Mouse (Mus musculus) left cerebral cortex, adult 2 months (tissue): ENCODE results near the gene Aff3. TPM values are rescaled to one million over a fixed set of nuclear protein-coding genes. Genes with fewer than 3 reads are reported as not detected.

Source experiments
- DNase-seq, 2 experiments: peaks; one replicate each; pipeline ENCODE4 v3.0.0; 2021 to 2022; ENCODE audit warnings: low spot score in 2 of 2, mixed read lengths in 1 of 2; ENCODE audit errors: extremely low spot score in 1 of 2
- H3K27ac ChIP-seq: fragments of 200-600 bp; 2 replicates; pipeline ENCODE4 v1.8.1; 2022
- H3K4me3 ChIP-seq: fragments of 200-600 bp; 2 replicates; pipeline ENCODE4 v1.8.1; 2022
- CTCF ChIP-seq: fragments of 200-600 bp; IDR thresholded peaks from 2 replicates; pipeline ENCODE4 v1.8.1; 2022; ENCODE audit warnings: antibody characterized with exemption, mild to moderate bottlenecking, moderate library complexity
- intact Hi-C: fragments of 180-260 bp; cut with DNase I; formaldehyde crosslinking; loops from one replicate; pipeline ENCODE4 v1.15.1; 2025
- total RNA-seq, 2 experiments: library from RNA; stranded (reverse); gene quantifications; 2 replicates each; pipeline ENCODE4 v1.2.3; 2021

Aff3 gene
- total RNA-seq, 2 experiments from 2014 or later = 98.8 to 108 TPM

- intact Hi-C loops = no loop called here
- no peak overlapping the region for H3K27ac ChIP-seq
- no peak for DNase-seq
These were observed 256.5 kb downstream of the Aff3 start for GRCm38 (mm10) chr1:38408241-38408640.

GRCm38 (mm10) chr1:38403781-38404180, 261.0 kb downstream of the Aff3 start:
- H3K4me3 ChIP-seq = no peak overlapping the region
- no peak for TF ChIP-seq CTCF
- intact Hi-C loops = no loop called here

More at GRCm38 (mm10) chr1:38408241-38408640, 256.5 kb downstream of the Aff3 start:
- no peak for TF ChIP-seq CTCF
- H3K4me3 ChIP-seq = no peak overlapping the region

GRCm38 (mm10) chr1:38401856-38402255, 262.9 kb downstream of the Aff3 start:
- DNase-seq = no peak
- H3K27ac ChIP-seq = no peak overlapping the region
- no peak overlapping the region for H3K4me3 ChIP-seq
- no peak for TF ChIP-seq CTCF
- intact Hi-C loops = no loop called here

More at GRCm38 (mm10) chr1:38403781-38404180, 261.0 kb downstream of the Aff3 start:
- H3K27ac ChIP-seq = no peak overlapping the region
- no peak for DNase-seq

GRCm38 (mm10) chr1:38399269-38399668, 265.5 kb downstream of the Aff3 start:
- TF ChIP-seq CTCF = no peak
- no peak for DNase-seq
- H3K4me3 ChIP-seq = no peak overlapping the region
- intact Hi-C loops = no loop called here
- H3K27ac ChIP-seq = no peak overlapping the region

GRCm38 (mm10) chr1:38398566-38398965, 266.2 kb downstream of the Aff3 start:
- no peak for TF ChIP-seq CTCF
- H3K4me3 ChIP-seq = no peak overlapping the region
- H3K27ac ChIP-seq = no peak overlapping the region
- intact Hi-C loops = no loop called here
- no peak for DNase-seq

GRCm38 (mm10) chr1:38395194-38395681, 269.5 kb downstream of the Aff3 start:
- Histone ChIP-seq H3K4me3 (no peak overlapping the region), H3K27ac (no peak overlapping the region)
- intact Hi-C loops = no loop called here
- TF ChIP-seq CTCF = no peak
- no peak for DNase-seq

- H3K27ac ChIP-seq = no peak overlapping the region
- intact Hi-C loops = loop anchor here (5.0 kb wide), 2 partner anchors 207 to 233 kb away; no protein-coding TSS in a partner anchor
These were observed 270.3 kb downstream of the Aff3 start for GRCm38 (mm10) chr1:38394493-38394892.

GRCm38 (mm10) chr1:38393516-38393915, 271.2 kb downstream of the Aff3 start:
- intact Hi-C loops = loop anchor here (2.0 to 5.0 kb wide), 3 partner anchors 206 to 377 kb away; no protein-coding TSS in a partner anchor
- TF ChIP-seq CTCF = no peak
- H3K27ac ChIP-seq = no peak overlapping the region

More at GRCm38 (mm10) chr1:38394493-38394892, 270.3 kb downstream of the Aff3 start:
- DNase-seq = no peak
- no peak for TF ChIP-seq CTCF
- H3K4me3 ChIP-seq = no peak overlapping the region

GRCm38 (mm10) chr1:38392928-38393327, 271.8 kb downstream of the Aff3 start:
- DNase-seq = peak; percentile 44 to 48
- TF ChIP-seq CTCF = peak; percentile 68
- intact Hi-C loops = loop anchor here (2.0 to 5.0 kb wide), 3 partner anchors 206 to 378 kb away; no protein-coding TSS in a partner anchor

More at GRCm38 (mm10) chr1:38393516-38393915, 271.2 kb downstream of the Aff3 start:
- peak; percentile 28 to 32 for DNase-seq
- H3K4me3 ChIP-seq = no peak overlapping the region

GRCm38 (mm10) chr1:38390886-38391249, 273.9 kb downstream of the Aff3 start:
- no peak; the same call in 1 of the 2 replicates for TF ChIP-seq CTCF
- Histone ChIP-seq H3K4me3 (no peak overlapping the region), H3K27ac (no peak overlapping the region)
- DNase-seq = no peak
- intact Hi-C loops = loop anchor here (5.0 kb wide), 2 partner anchors 204 to 236 kb away; no protein-coding TSS in a partner anchor

More at GRCm38 (mm10) chr1:38392928-38393327, 271.8 kb downstream of the Aff3 start:
- H3K4me3 ChIP-seq = no peak overlapping the region
- no peak overlapping the region for H3K27ac ChIP-seq

- DNase-seq = no peak
- intact Hi-C loops = loop anchor here (5.0 kb wide), 2 partner anchors 203 to 237 kb away; no protein-coding TSS in a partner anchor
- no peak for TF ChIP-seq CTCF
- Histone ChIP-seq H3K4me3 (no peak overlapping the region), H3K27ac (no peak overlapping the region)
These were observed 274.4 kb downstream of the Aff3 start for GRCm38 (mm10) chr1:38390235-38390885.

GRCm38 (mm10) chr1:38389576-38389975, 275.2 kb downstream of the Aff3 start:
- no peak for DNase-seq
- Histone ChIP-seq H3K27ac (no peak overlapping the region), H3K4me3 (no peak overlapping the region)
- intact Hi-C loops = no loop called here
- no peak for TF ChIP-seq CTCF
